In the genomic region with DNA sequence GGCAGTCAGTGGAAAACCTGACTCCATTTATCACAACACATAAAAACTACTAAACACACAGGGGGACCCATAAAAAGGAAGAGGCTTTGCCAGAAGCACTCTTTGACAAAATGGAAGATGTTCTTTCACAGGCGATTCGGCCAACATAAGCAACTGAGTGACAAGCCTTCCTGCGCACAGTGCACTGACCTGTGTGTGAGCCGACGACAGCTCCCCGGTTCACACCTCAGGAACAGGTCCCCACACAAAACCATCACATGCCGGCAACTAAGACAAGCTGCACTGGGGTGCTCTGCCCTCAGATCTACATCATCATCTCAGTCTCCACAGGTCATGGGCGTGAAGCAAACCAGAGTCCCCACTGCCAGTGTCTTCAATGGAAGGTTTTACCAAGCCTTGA, we compare ENCODE assay signal across 18 mouse cellular contexts.
"Had no signal": no experiment of that assay in that cellular context is flagged by ENCODE, and none has a peak within 500 bp of the region (broad histone marks: within the 10 kb centered on the region; RNA-seq: fewer than 3 reads in every experiment).

No protein-coding gene starts in this region.

- H3K4me2 ChIP-seq: liver, embryonic 15.5 days; lung, embryonic 15.5 days; midbrain, embryonic 11.5 days; midbrain, embryonic 13.5 days; midbrain, embryonic 15.5 days; stomach, embryonic 15.5 days had no signal

- H3K27me3 ChIP-seq: liver, embryonic 15.5 days; lung, embryonic 15.5 days; megakaryocyte, embryonic 14.5 days; midbrain, embryonic 13.5 days; midbrain, embryonic 15.5 days; stomach, embryonic 15.5 days had no signal

- H3K9ac ChIP-seq: liver, embryonic 15.5 days; liver, postnatal 0 days; lung, embryonic 15.5 days; midbrain, embryonic 13.5 days; midbrain, embryonic 15.5 days; stomach, embryonic 15.5 days had no signal

- H3K4me1 ChIP-seq: liver, embryonic 15.5 days; megakaryocyte, embryonic 14.5 days; stomach, embryonic 15.5 days had no signal

- H3K4me3 ChIP-seq: liver, embryonic 15.5 days; lung, embryonic 15.5 days; megakaryocyte, embryonic 14.5 days; midbrain, embryonic 13.5 days; midbrain, embryonic 15.5 days; stomach, embryonic 15.5 days had no signal

- H3K36me3 ChIP-seq: liver, embryonic 15.5 days; lung, embryonic 15.5 days; midbrain, embryonic 13.5 days; midbrain, embryonic 15.5 days; stomach, embryonic 15.5 days had no signal

- ATAC-seq: liver, postnatal 0 days; lung, postnatal 0 days; midbrain, embryonic 13.5 days; midbrain, embryonic 15.5 days had no signal

- H3K9me3 ChIP-seq: liver, embryonic 15.5 days; lung, embryonic 15.5 days; midbrain, embryonic 13.5 days; midbrain, embryonic 15.5 days; stomach, embryonic 15.5 days had no signal

- DNase-seq: liver, postnatal 0 days; lung, adult 2 months; lung, postnatal 14 days; lung, postnatal 36 days; right cerebral cortex, postnatal 14 days; thymus, adult 2 months; thymus, postnatal 25 days; thymus, postnatal 4 days had no signal

- H3K27ac ChIP-seq: liver, embryonic 15.5 days; lung, embryonic 15.5 days; macrophage; midbrain, embryonic 13.5 days; midbrain, embryonic 15.5 days; stomach, embryonic 15.5 days; stomach, postnatal 0 days had no signal
